Mouse (Mus musculus) ES-E14 (cell line): Measurements from ENCODE around the gene Tulp3.

Experiments used
- CHD2 ChIP-seq: IDR thresholded peaks from 2 replicates; pipeline ENCODE4 v1.6.1; 2014; ENCODE audit warnings: mild to moderate bottlenecking, low read depth, low read length, inconsistent platforms
- HCFC1 ChIP-seq: IDR thresholded peaks from 2 replicates; pipeline ENCODE4 v1.6.1; 2012; ENCODE audit warnings: low read length, inconsistent platforms, borderline replicate concordance; ENCODE audit not compliant: insufficient read depth
- MAFK ChIP-seq: IDR thresholded peaks from 2 replicates; pipeline ENCODE4 v1.6.1; 2014; ENCODE audit warnings: mild to moderate bottlenecking, low read depth, low read length, inconsistent platforms; ENCODE audit not compliant: insufficient read depth
- ZC3H11A ChIP-seq: IDR thresholded peaks from 2 replicates; pipeline ENCODE4 v1.6.1; 2012; ENCODE audit warnings: low read depth, mild to moderate bottlenecking, inconsistent platforms, low read length, borderline replicate concordance
- ZNF384 ChIP-seq: IDR thresholded peaks from 2 replicates; pipeline ENCODE4 v1.6.1; 2012; ENCODE audit warnings: low read depth, low read length, inconsistent platforms

- TF ChIP-seq MAFK (no peak), ZNF384 (no peak), CHD2 (no peak), HCFC1 (no peak), ZC3H11A (no peak)
Observed at GRCm38 (mm10) chr6:128398996-128399395, 43.3 kb upstream of the Tulp3 start, which contains the start of gene Nrip2.
